Mouse (Mus musculus): ENCODE results near the gene Olfr1033. TPM values are rescaled to one million over a fixed set of nuclear protein-coding genes. Genes with fewer than 3 reads are reported as not detected.

Olfr1033 gene
- 11.3 TPM for polyA plus RNA-seq (2017; shearing (Covaris generic))

GRCm38 (mm10) chr2:86020406-86020805 lies at the start of gene Olfr1033:
Olfr1033 (plus strand) TSS chr2:86020633.

GRCm38 (mm10) chr2:85973595-85973994 lies 46.8 kb upstream of the Olfr1033 start, which contains the start of gene Olfr1029:
Olfr1029 (plus strand) TSS chr2:85973895.

GRCm38 (mm10) chr2:85978976-85979375 lies 41.5 kb upstream of the Olfr1033 start, which contains the start of gene Olfr1030:
Olfr1030 (plus strand) TSS chr2:85979276.

GRCm38 (mm10) chr2:85990004-85990403 lies 30.4 kb upstream of the Olfr1033 start, which contains the start of gene Olfr1031:
Olfr1031 (plus strand) TSS chr2:85990304.

GRCm38 (mm10) chr2:86005240-86005639 lies 15.2 kb upstream of the Olfr1033 start, which contains the start of gene Olfr1032:
Olfr1032 (plus strand) TSS chr2:86005540.

DNA sequence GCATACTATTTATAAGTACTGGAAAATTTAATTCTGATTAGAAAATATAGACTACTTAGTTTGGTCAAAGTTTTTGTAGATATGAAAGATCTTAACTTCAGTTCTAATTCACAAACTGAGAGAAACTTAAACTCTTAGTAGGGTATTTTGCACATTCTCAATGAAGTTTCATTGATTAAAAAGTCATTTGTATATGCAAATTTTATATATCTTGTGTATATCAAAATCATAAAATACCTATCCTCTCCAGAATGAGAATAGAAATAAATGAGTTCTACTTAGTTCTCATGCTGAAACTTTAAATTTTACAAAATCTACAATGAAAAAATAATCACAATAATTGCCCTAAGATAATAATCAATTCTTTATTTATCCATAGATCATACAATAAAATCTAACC lies 25.1 kb downstream of the Olfr1033 start, which contains the start of gene Olfr1034:
Olfr1034 (plus strand) TSS at position 301 of the 400 bp plus-strand sequence.

GRCm38 (mm10) chr2:86073692-86074091 lies 53.3 kb downstream of the Olfr1033 start, which contains the start of gene Olfr1036:
Olfr1036 (plus strand) TSS chr2:86073992.

GRCm38 (mm10) chr2:86087285-86087684 lies 66.9 kb downstream of the Olfr1033 start, which contains the start of gene Olfr1037:
Olfr1037 (minus strand) TSS chr2:86087385.

Other genes starting within 250 kb of the Olfr1033 start
- gene Olfr1014, start 247.9 kb upstream of the Olfr1033 start, polyA plus RNA-seq (2017; shearing (Covaris generic)): not detected
- not detected for gene Olfr1015, start 238.6 kb upstream of the Olfr1033 start, polyA plus RNA-seq (2017; shearing (Covaris generic))
- gene Olfr1016, start 218.1 kb upstream of the Olfr1033 start, polyA plus RNA-seq (2017; shearing (Covaris generic)): not detected
- gene Olfr1018, start 202.2 kb upstream of the Olfr1033 start, polyA plus RNA-seq (2017; shearing (Covaris generic)): not detected
- not detected for gene Olfr1019, start 175.2 kb upstream of the Olfr1033 start, polyA plus RNA-seq (2017; shearing (Covaris generic))
- 0.35 TPM for gene Olfr1020, start 173.6 kb upstream of the Olfr1033 start, polyA plus RNA-seq (2017; shearing (Covaris generic))
- not detected for gene Olfr1022, start 152.0 kb upstream of the Olfr1033 start, polyA plus RNA-seq (2017; shearing (Covaris generic))
- gene Olfr1023, start 135.0 kb upstream of the Olfr1033 start, polyA plus RNA-seq (2017; shearing (Covaris generic)): not detected
- gene Olfr1024, start 115.6 kb upstream of the Olfr1033 start, polyA plus RNA-seq (2017; shearing (Covaris generic)): not detected
- gene Olfr1025-ps1, start 105.4 kb upstream of the Olfr1033 start, polyA plus RNA-seq (2017; shearing (Covaris generic)): not detected
- not detected for gene Olfr1026, start 99.1 kb upstream of the Olfr1033 start, polyA plus RNA-seq (2017; shearing (Covaris generic))
- not detected for gene Olfr1028, start 70.2 kb upstream of the Olfr1033 start, polyA plus RNA-seq (2017; shearing (Covaris generic))
- gene Olfr1029, start 46.7 kb upstream of the Olfr1033 start, polyA plus RNA-seq (2017; shearing (Covaris generic)): not detected
- gene Olfr1030, start 41.4 kb upstream of the Olfr1033 start, polyA plus RNA-seq (2017; shearing (Covaris generic)): 0.14 TPM
- not detected for gene Olfr1031, start 30.3 kb upstream of the Olfr1033 start, polyA plus RNA-seq (2017; shearing (Covaris generic))
- gene Olfr1032, start 15.1 kb upstream of the Olfr1033 start, polyA plus RNA-seq (2017; shearing (Covaris generic)): not detected
- not detected for gene Olfr1034, start 25.2 kb downstream of the Olfr1033 start, polyA plus RNA-seq (2017; shearing (Covaris generic))
- not detected for gene Olfr1036, start 53.4 kb downstream of the Olfr1033 start, polyA plus RNA-seq (2017; shearing (Covaris generic))
- not detected for gene Olfr1037, start 66.8 kb downstream of the Olfr1033 start, polyA plus RNA-seq (2017; shearing (Covaris generic))
- gene Olfr1039, start 115.3 kb downstream of the Olfr1033 start, polyA plus RNA-seq (2017; shearing (Covaris generic)): not detected
- gene Olfr1040, start 126.1 kb downstream of the Olfr1033 start, polyA plus RNA-seq (2017; shearing (Covaris generic)): not detected
- 0.14 TPM for gene Olfr1042, start 141.2 kb downstream of the Olfr1033 start, polyA plus RNA-seq (2017; shearing (Covaris generic))
- not detected for gene Olfr1043, start 146.9 kb downstream of the Olfr1033 start, polyA plus RNA-seq (2017; shearing (Covaris generic))
- not detected for gene Olfr1044, start 157.2 kb downstream of the Olfr1033 start, polyA plus RNA-seq (2017; shearing (Covaris generic))
- not detected for gene Olfr52, start 165.1 kb downstream of the Olfr1033 start, polyA plus RNA-seq (2017; shearing (Covaris generic))
- gene Olfr1045, start 182.4 kb downstream of the Olfr1033 start, polyA plus RNA-seq (2017; shearing (Covaris generic)): 0.12 TPM
- gene Olfr1046, start 198.7 kb downstream of the Olfr1033 start, polyA plus RNA-seq (2017; shearing (Covaris generic)): not detected
- not detected for gene Olfr1047, start 210.8 kb downstream of the Olfr1033 start, polyA plus RNA-seq (2017; shearing (Covaris generic))
- 0.20 TPM for gene Olfr1048, start 219.7 kb downstream of the Olfr1033 start, polyA plus RNA-seq (2017; shearing (Covaris generic))
- gene Olfr1049, start 237.7 kb downstream of the Olfr1033 start, polyA plus RNA-seq (2017; shearing (Covaris generic)): not detected

All from effector memory CD4-positive, alpha-beta T cell, adult 5 months (primary cell).